Mouse (Mus musculus): ENCODE results near the gene Ncoa7. TPM values are rescaled to one million over a fixed set of nuclear protein-coding genes. Genes with fewer than 3 reads are reported as not detected.

Ncoa7 gene
- polyA plus RNA-seq, 1 experiment from 2014 or later: 10.0 TPM

GRCm38 (mm10) chr10:30754825-30755457 is 48.2 kb downstream of the Ncoa7 start:
- H3K9me3 ChIP-seq: no peaks in the 10 kb centered on the region
- H3K27ac ChIP-seq: no peak overlapping the region
- no peak overlapping the region for H3K9ac ChIP-seq
- no peaks in the 10 kb centered on the region for H3K27me3 ChIP-seq (replicated peaks)
- no peak overlapping the region for H3K4me3 ChIP-seq (replicated peaks)
- 24% methylated on average over 4 of the region's 4 CpGs for WGBS
- ATAC-seq: no peak
- H3K4me1 ChIP-seq (replicated peaks): no peaks in the 10 kb centered on the region
- H3K36me3 ChIP-seq: no peaks in the 10 kb centered on the region
- H3K4me2 ChIP-seq (replicated peaks): 0 out of 2 replicates have a peak overlapping the region, but pooled peaks have one; percentile 1

GRCm38 (mm10) chr10:30754082-30754481 is 49.0 kb downstream of the Ncoa7 start:
- WGBS: 63% methylated on average over 3 of the region's 3 CpGs
- Histone ChIP-seq H3K4me1 (replicated peaks) (no peaks in the 10 kb centered on the region), H3K4me3 (replicated peaks) (no peak overlapping the region), H3K9ac (no peak overlapping the region), H3K27me3 (replicated peaks) (no peaks in the 10 kb centered on the region), H3K4me2 (replicated peaks) (no peak overlapping the region), H3K36me3 (no peaks in the 10 kb centered on the region), H3K9me3 (no peaks in the 10 kb centered on the region), H3K27ac (no peak overlapping the region)
- no peak for ATAC-seq

- Histone ChIP-seq H3K4me1 (replicated peaks) (no peaks in the 10 kb centered on the region), H3K27ac (no peak overlapping the region), H3K9ac (no peak overlapping the region), H3K4me3 (replicated peaks) (no peak overlapping the region), H3K4me2 (replicated peaks) (no peak overlapping the region), H3K27me3 (replicated peaks) (no peaks in the 10 kb centered on the region), H3K36me3 (no peaks in the 10 kb centered on the region), H3K9me3 (no peaks in the 10 kb centered on the region)
- WGBS: 69% methylated on average over 3 of the region's 3 CpGs
- ATAC-seq: no peak
Measured at GRCm38 (mm10) chr10:30752485-30752884, 50.6 kb downstream of the Ncoa7 start.

- no peak overlapping the region for H3K27ac ChIP-seq
- 94% methylated on average over 4 of the region's 4 CpGs for WGBS
- ATAC-seq: no peak
- no peak overlapping the region for H3K9ac ChIP-seq
- H3K27me3 ChIP-seq (replicated peaks): no peaks in the 10 kb centered on the region
- H3K4me1 ChIP-seq (replicated peaks): no peaks in the 10 kb centered on the region
- H3K36me3 ChIP-seq: no peaks in the 10 kb centered on the region
- no peaks in the 10 kb centered on the region for H3K9me3 ChIP-seq
- H3K4me2 ChIP-seq (replicated peaks): no peak overlapping the region
- no peak overlapping the region for H3K4me3 ChIP-seq (replicated peaks)
Measured at GRCm38 (mm10) chr10:30751586-30751985, 51.5 kb downstream of the Ncoa7 start.

- Histone ChIP-seq H3K4me3 (replicated peaks) (no peak overlapping the region), H3K9ac (no peak overlapping the region), H3K36me3 (no peaks in the 10 kb centered on the region), H3K9me3 (no peaks in the 10 kb centered on the region), H3K4me2 (replicated peaks) (no peak overlapping the region), H3K27me3 (replicated peaks) (no peaks in the 10 kb centered on the region), H3K27ac (no peak overlapping the region), H3K4me1 (replicated peaks) (no peaks in the 10 kb centered on the region)
- ATAC-seq: peak; percentile 71; the same call in 1 of the 2 replicates
- WGBS: 88% methylated on average over 4 of the region's 4 CpGs
Measured at GRCm38 (mm10) chr10:30749807-30750206, 53.3 kb downstream of the Ncoa7 start.

- no peaks in the 10 kb centered on the region for H3K27me3 ChIP-seq (replicated peaks)
- no peak overlapping the region for H3K27ac ChIP-seq
- H3K9ac ChIP-seq: no peak overlapping the region
- no peak overlapping the region for H3K4me2 ChIP-seq (replicated peaks)
- no peak for ATAC-seq
- 93% methylated on average over 3 of the region's 3 CpGs for WGBS
- H3K4me3 ChIP-seq (replicated peaks): no peak overlapping the region
- H3K4me1 ChIP-seq (replicated peaks): no peaks in the 10 kb centered on the region
- H3K36me3 ChIP-seq: no peaks in the 10 kb centered on the region
- H3K9me3 ChIP-seq: no peaks in the 10 kb centered on the region
Measured at GRCm38 (mm10) chr10:30745238-30745974, 57.7 kb downstream of the Ncoa7 start.

GRCm38 (mm10) chr10:30743275-30743674 is 59.9 kb downstream of the Ncoa7 start:
- H3K27me3 ChIP-seq (replicated peaks): no peaks in the 10 kb centered on the region
- no peaks in the 10 kb centered on the region for H3K4me1 ChIP-seq (replicated peaks)
- no peak overlapping the region for H3K9ac ChIP-seq
- ATAC-seq: no peak
- H3K4me2 ChIP-seq (replicated peaks): no peak overlapping the region
- H3K4me3 ChIP-seq (replicated peaks): no peak overlapping the region
- H3K27ac ChIP-seq: no peak overlapping the region
- no peaks in the 10 kb centered on the region for H3K36me3 ChIP-seq
- H3K9me3 ChIP-seq: no peaks in the 10 kb centered on the region

GRCm38 (mm10) chr10:30738403-30738802 is 64.7 kb downstream of the Ncoa7 start:
- Histone ChIP-seq H3K36me3 (no peaks in the 10 kb centered on the region), H3K27ac (no peak overlapping the region), H3K9ac (no peak overlapping the region), H3K4me1 (replicated peaks) (no peaks in the 10 kb centered on the region), H3K4me3 (replicated peaks) (no peak overlapping the region), H3K27me3 (replicated peaks) (no peaks in the 10 kb centered on the region), H3K4me2 (replicated peaks) (no peak overlapping the region), H3K9me3 (no peaks in the 10 kb centered on the region)
- no peak for ATAC-seq
- 91% methylated on average over 3 of the region's 3 CpGs for WGBS

GRCm38 (mm10) chr10:30737323-30737722 is 65.8 kb downstream of the Ncoa7 start:
- Histone ChIP-seq H3K4me3 (replicated peaks) (no peak overlapping the region), H3K27me3 (replicated peaks) (no peaks in the 10 kb centered on the region), H3K9me3 (no peaks in the 10 kb centered on the region), H3K27ac (no peak overlapping the region), H3K4me2 (replicated peaks) (no peak overlapping the region), H3K36me3 (no peaks in the 10 kb centered on the region), H3K4me1 (replicated peaks) (no peaks in the 10 kb centered on the region), H3K9ac (no peak overlapping the region)
- 89% methylated on average over 2 of the region's 2 CpGs for WGBS
- ATAC-seq: no peak

GRCm38 (mm10) chr10:30733148-30733785 is 69.9 kb downstream of the Ncoa7 start:
- no peaks in the 10 kb centered on the region for H3K36me3 ChIP-seq
- no peaks in the 10 kb centered on the region for H3K4me1 ChIP-seq (replicated peaks)
- WGBS: 76% methylated on average over 2 of the region's 2 CpGs
- 0 out of 2 replicates have a peak, but pooled peaks have one; percentile 57 for ATAC-seq
- H3K9me3 ChIP-seq: no peaks in the 10 kb centered on the region
- H3K4me3 ChIP-seq (replicated peaks): no peak overlapping the region
- no peaks in the 10 kb centered on the region for H3K27me3 ChIP-seq (replicated peaks)
- H3K4me2 ChIP-seq (replicated peaks): no peak overlapping the region
- no peak overlapping the region for H3K27ac ChIP-seq
- no peak overlapping the region for H3K9ac ChIP-seq

GRCm38 (mm10) chr10:30731321-30731914 is 71.7 kb downstream of the Ncoa7 start:
- Histone ChIP-seq H3K9ac (no peak overlapping the region), H3K4me2 (replicated peaks) (no peak overlapping the region), H3K4me3 (replicated peaks) (no peak overlapping the region), H3K36me3 (no peaks in the 10 kb centered on the region), H3K27ac (no peak overlapping the region), H3K27me3 (replicated peaks) (no peaks in the 10 kb centered on the region), H3K4me1 (replicated peaks) (no peaks in the 10 kb centered on the region), H3K9me3 (no peaks in the 10 kb centered on the region)
- WGBS: 53% methylated on average over 3 of the region's 3 CpGs
- peak; percentile 50 for ATAC-seq

GRCm38 (mm10) chr10:30730791-30731190 is 72.3 kb downstream of the Ncoa7 start:
- WGBS: 64% methylated on average over 1 of the region's 1 CpGs

More at GRCm38 (mm10) chr10:30730791-30731190, 72.3 kb downstream of the Ncoa7 start:
- Histone ChIP-seq H3K27me3 (replicated peaks) (no peaks in the 10 kb centered on the region), H3K9me3 (no peaks in the 10 kb centered on the region), H3K4me1 (replicated peaks) (no peaks in the 10 kb centered on the region), H3K4me3 (replicated peaks) (no peak overlapping the region), H3K27ac (no peak overlapping the region), H3K4me2 (replicated peaks) (no peak overlapping the region), H3K36me3 (no peaks in the 10 kb centered on the region), H3K9ac (no peak overlapping the region)
- no peak for ATAC-seq
